Mouse (Mus musculus) adrenal gland, adult 8-10 months (tissue): ENCODE measurements around the gene Tnnc2. TPM values are rescaled to one million over a fixed set of nuclear protein-coding genes. Genes with fewer than 3 reads are reported as not detected.
A peak's percentile ranks its signal among the peaks of the same experiment; 100 is the strongest.

Experiments used
- DNase-seq: peaks from one replicate; pipeline ENCODE4 v3.0.0; 2022
- total RNA-seq, 4 experiments: library from RNA; stranded (reverse); gene quantifications; 2 replicates each; pipeline ENCODE4 v1.2.4; 2022

Tnnc2 gene
- total RNA-seq, 4 experiments from 2014 or later = not detected

- no peak for DNase-seq
Observed at GRCm38 (mm10) chr2:164770279-164770678, 9.5 kb downstream of the Tnnc2 start.

- DNase-seq = peak; percentile 98
Observed at GRCm38 (mm10) chr2:164769258-164770037, 10.3 kb downstream of the Tnnc2 start, which contains the start of gene Ube2c. TSS of gene Ube2c (plus strand) at chr2:164769898.

DNA sequence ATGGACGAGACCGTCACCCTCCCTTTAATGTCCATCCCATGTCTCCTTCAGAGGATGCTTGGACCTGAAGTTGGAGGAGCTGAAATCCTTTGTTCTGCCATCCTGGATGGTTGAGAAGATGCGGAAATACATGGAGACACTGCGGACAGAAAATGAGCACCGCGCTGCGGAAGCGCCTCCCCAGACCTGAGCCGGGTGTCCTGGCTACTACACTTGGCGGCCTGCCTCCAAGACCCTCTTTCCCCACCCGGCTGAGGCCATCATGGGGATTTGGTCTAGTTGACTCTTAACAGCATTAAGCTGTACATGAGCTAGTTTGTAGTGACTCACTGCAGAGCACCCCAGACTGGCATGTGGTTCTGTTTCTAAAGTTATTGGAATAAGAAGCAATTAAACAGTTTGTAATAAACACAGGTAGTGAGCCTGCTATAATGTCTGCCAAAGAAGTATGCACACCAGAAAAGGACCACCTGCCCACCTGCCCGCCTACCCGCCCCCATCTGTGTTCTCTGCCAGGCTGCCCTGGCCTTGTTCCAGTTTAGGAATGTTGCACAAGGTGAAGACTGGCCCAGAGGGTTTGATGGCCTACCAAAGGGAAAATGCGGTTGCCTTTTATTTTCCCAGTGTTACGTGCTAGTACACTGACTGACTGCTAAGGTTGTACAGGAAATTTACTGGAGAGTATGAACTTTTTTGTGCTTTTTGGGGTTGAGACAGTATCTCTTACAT, 11.8 kb downstream of the Tnnc2 start:
- DNase-seq = no peak

- DNase-seq = no peak
Observed at GRCm38 (mm10) chr2:164765841-164766240, 13.9 kb downstream of the Tnnc2 start.

DNA sequence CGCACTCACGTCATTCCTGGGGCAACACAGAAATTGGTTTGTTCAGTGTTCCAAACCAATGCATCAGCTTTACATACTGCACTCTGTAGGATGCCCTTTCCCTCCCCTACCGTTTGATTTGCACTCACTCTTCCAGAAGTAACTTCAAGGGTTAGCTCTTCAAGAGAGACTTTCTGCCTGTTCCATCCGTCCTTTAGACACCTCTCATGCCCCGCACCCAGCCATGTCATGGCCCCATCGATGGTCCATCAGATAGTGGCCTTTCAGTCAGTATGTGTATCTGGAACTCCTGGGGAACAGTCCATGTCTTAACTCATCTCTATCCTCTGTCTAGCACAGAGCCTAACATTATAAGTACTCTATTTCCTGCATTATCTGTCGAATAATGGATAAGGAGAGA, 17.2 kb downstream of the Tnnc2 start:
- DNase-seq = no peak

DNA sequence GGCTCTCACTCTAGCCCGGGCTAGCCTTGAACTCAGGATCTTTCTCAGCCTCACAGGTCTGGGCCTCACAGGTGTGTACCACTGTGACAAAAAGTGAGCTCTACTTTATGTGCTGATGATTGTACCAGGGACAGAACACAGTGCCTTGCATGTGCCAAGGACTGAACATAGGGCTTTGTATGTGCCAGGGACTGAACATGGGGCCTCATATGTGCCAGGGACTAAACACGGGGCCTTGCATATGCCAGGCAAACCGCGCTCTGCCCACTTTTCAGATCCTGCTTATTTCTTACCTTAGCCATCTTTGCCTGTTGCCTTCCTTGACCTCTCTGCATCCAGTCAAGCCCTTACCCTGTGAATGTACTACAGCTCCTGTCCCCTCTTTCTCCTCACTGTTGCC, 17.8 kb downstream of the Tnnc2 start:
- no peak for DNase-seq

DNA sequence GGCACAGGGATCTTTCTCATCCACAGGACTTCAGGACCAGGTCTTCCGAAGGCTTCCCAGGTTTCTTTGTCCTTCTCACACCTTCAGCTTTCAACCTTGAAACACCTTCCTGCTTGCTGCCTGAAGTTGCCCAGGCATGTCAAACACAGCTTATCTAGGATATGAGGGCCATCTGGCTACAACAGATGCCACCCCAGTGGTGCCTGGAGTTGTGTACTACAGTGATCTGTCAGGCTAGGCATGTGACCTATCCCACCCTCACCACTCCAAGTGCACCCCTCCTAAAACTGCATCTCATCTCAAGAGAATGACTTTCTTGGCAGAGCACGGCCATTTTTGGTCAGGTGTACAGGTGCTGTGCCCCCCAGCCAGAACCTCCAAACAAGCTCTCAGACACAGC, 18.3 kb downstream of the Tnnc2 start:
- DNase-seq = no peak

GRCm38 (mm10) chr2:164760059-164760833, 19.5 kb downstream of the Tnnc2 start:
- no peak for DNase-seq

GRCm38 (mm10) chr2:164758692-164759091, 21.1 kb downstream of the Tnnc2 start:
- DNase-seq = no peak

DNA sequence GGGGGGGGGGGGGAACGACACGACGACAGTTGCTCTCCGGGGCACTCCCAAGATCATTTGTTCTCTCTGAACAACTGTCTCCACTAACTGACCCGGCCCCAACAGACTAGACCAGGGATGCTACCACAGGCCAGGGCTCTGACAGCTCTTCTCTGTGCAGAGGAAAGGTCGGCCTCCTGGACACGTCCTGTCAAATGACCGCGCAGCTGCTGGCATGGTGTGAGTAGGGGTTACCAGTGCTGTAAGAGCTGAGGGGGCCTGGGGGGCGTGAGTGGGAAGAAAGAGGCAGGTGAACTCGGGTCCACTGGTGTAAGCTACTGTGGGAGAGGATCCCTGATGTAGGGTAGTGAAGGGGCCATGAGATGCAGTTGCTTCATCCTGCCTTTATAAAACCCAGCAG, 21.9 kb downstream of the Tnnc2 start:
- no peak for DNase-seq

DNA sequence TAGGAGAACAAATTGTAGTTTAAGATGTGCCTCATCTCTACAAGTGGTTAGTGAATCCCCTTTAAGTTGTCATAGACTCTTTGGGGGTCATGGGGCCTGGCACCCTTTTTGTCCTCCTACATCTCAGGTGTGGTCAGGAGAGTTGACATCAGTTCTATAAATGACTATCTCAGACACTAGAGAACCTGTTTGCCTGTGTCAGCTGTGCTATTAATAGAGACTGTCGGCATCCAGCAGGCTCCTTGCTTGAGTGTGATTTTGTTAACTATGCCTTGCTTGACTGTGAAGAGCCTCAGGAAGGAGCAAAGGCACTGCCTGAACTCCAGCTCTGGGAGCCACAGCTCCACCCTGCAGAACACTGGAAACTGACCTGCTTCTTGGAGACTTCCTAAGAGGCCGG, 25.0 kb downstream of the Tnnc2 start:
- DNase-seq = no peak

GRCm38 (mm10) chr2:164754105-164754504, 25.7 kb downstream of the Tnnc2 start:
- no peak for DNase-seq

GRCm38 (mm10) chr2:164752454-164752853, 27.3 kb downstream of the Tnnc2 start:
- no peak for DNase-seq

DNA sequence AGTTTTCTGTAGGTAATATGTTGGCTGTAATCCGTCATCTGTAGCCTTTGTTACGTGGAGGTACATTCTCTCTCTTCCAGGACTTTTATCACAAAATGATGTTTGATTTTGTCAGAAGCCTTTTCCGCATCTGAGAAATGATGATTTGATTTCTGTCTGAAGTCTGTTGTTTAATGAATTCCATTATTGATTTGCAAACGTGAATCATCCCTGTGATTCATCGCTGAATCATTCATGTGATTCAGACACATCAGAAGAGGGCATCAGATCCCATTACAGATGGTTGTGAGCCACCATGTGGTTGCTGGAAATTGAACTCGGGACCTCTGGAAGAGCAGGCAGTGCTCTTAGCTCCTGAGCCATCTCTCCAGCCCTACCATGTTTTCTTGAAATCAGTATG, 30.8 kb downstream of the Tnnc2 start:
- DNase-seq = no peak

GRCm38 (mm10) chr2:164748191-164748590, 31.6 kb downstream of the Tnnc2 start:
- no peak for DNase-seq

GRCm38 (mm10) chr2:164746693-164747092, 33.1 kb downstream of the Tnnc2 start:
- no peak for DNase-seq

DNA sequence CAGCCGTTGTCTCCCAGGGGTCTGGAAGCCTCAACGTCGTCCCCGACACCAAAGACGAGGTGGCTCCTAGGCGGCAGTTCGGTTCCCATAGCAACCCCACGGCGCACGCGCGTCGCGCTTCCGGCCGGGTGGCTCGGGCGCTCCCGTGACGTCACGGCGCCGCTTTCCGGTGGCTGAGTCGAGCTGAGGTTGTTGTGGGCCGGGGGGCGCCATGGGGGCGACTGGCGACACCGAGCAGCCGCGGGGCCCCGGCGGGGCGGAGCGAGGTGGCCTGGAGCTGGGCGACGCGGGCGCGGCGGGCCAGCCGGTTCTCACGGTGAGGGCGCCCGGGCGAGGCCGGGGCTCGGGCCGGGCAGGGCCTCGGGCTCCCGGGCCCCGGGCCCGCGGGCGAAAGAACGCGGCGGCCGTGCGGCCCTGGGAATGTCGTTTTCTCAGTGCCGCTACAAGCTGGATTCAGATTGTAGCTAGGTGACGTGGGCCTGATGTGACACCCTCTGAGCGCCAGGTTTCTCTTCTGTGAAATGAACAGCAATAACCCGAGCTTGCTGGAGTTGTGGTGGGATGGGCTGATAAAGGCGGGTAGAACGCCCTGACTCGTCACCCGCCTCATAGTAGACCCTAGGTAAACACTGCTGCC, 33.8 kb downstream of the Tnnc2 start, which contains the start of the genes Wfdc3 and Dnttip1:
Gene Wfdc3 (minus strand): TSS at position 89 of the 637 bp plus-strand sequence.
Gene Dnttip1 (plus strand): TSS at position 141 of the 637 bp plus-strand sequence.
- DNase-seq = peak; percentile 88

DNA sequence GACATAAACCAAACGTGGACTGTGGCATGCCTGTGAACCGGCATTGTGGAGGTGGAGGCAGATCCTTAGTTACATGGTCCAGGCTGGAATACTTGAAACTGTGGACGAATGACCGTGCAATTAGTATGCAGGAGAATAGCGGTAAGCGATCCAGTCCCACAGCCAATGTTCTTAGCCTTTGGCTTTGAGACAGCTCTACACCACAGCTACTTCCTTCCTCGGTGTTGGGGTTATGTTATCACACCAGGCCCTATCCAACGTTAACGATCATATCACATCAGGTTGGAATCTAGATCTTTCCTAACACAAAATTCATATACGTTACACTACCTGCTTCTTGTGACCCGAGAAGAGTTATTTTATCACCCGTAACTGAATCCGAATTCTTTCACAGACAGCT, 34.8 kb downstream of the Tnnc2 start:
- no peak for DNase-seq

DNA sequence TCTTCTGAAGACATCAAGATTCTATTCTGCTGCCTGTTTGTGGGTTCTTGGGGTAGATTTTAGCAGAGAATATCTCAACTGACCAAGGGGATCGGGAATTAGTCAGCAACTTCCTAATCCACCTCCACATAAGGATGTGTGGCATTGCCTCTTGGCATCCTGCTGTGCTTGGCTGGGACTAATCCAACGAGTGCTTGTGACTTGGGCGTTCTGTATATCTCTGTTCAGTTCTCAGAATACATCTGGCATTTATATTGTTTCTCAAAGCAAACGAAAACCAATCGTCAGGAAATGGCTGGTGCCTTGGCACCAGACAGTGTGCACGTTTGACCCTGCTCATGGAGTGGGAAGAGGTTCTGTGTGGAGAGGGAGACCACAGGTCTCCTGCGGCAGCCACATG, 39.9 kb downstream of the Tnnc2 start:
- DNase-seq = no peak

GRCm38 (mm10) chr2:164737377-164738090, 42.2 kb downstream of the Tnnc2 start:
- DNase-seq = no peak

DNA sequence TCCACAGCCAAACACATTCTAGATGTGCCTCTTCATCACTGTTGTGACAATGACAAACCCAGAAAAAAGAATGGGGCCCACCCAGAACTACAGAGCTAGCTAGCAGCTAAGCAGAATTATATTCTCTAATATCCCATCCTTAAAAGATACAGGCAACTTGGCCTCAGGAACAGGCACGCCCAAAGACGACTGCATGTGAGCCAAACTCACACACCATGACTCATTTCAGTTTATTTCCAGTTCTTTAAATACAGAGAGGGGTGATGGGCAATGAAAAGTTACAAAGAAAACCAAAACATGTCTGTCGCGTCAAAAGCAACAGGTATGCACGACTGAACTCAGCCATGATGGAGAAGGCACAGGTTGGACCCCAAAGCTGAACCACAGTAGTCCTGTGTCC, 44.3 kb downstream of the Tnnc2 start:
- DNase-seq = no peak

- DNase-seq = no peak
Observed at GRCm38 (mm10) chr2:164734839-164735238, 44.9 kb downstream of the Tnnc2 start.
